Mouse (Mus musculus) left cerebral cortex, adult 8-10 months (tissue): ENCODE measurements around the gene Ube2o. TPM values are rescaled to one million over a fixed set of nuclear protein-coding genes. Genes with fewer than 3 reads are reported as not detected.
A peak's percentile ranks its signal among the peaks of the same experiment; 100 is the strongest.
"Not testable (repeated sequence)": the region's sequence is repeated elsewhere in the genome, so short reads cannot be mapped to it uniquely, and the experiment has no call there.

ENCODE experiments used
- DNase-seq, 2 experiments: peaks; one replicate each; pipeline ENCODE4 v3.0.0; 2022; ENCODE audit warnings: low spot score in 2 of 2
- total RNA-seq, 4 experiments: library from RNA; stranded (reverse); gene quantifications; 2 replicates each; pipeline ENCODE4 v1.2.4; 2022

Ube2o gene
- total RNA-seq, 4 experiments from 2014 or later, result 115 to 119 (median 117) TPM

DNA sequence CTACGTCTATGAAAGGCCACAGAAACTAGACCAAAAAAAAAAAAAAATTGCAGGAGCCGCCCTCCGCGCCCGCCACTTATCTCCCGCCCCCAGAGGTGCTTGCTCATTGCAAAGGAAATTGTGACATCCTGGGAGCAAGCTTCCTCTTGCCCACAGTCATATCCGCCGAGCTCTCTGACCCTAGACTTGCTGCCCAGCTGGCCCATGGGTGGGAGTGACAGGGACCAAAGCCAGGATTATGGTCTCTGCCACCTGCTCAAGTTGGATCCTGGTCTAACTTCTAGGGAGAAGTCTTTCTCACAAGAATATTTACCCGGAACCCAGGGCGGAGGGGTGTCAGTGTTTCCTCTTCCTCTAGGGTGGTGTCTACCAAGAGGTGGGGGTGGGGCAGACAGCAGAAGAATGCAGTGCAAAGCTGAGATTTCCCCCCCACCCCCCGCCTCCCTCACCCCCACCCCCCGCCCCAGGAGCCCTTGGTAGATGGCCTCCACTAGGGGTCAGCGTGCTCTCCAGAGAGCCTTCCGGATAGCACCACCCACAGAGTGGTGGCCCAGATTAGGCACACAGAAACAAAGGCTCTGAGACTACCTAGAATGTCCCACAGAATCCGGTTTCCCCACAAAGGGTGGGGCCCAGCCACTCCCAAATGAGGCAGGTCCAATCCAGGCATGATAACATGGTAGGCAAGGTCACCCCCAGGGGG is 34.6 kb upstream of the Ube2o start:
- no peak for DNase-seq

DNA sequence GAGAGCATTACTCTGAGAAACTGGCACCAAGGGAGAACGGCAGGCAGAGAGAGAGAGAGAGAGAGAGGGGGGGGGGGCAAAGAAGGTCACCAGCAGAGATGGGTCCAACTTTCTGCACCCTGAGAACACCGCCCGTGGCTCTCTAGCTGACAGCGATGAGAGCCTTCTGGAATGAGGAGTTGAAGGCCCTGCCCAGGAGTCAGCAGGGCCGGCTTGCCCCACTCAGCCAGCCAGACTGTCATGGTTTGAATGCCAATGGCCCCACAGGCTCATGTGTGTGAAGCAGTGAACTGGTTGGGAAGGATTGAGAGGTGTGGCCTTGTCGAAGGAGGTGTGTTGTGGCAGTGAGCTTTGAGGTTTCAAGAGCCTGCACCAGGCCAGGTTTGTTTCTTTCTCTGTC is 32.0 kb upstream of the Ube2o start:
- no peak for DNase-seq

DNA sequence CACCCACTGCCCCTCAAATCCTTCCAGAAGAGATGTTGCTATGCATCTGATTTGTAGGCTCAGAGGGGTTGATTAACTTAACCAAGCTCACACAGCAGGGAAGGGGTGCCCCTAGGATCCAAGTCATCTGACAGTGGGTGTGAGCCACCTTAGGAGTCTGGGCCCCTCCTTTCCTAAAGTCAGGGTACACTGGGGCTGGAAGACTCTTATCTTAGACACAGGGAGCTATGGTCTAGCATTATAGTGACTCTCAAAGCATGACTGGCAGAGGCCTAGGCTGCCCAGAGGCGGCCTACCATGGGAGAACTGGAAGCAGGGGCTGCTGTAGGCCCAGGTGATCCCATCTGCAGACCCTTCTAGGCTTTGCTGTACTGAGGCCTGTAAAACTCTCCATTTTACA is 31.3 kb upstream of the Ube2o start:
- no peak for DNase-seq

DNA sequence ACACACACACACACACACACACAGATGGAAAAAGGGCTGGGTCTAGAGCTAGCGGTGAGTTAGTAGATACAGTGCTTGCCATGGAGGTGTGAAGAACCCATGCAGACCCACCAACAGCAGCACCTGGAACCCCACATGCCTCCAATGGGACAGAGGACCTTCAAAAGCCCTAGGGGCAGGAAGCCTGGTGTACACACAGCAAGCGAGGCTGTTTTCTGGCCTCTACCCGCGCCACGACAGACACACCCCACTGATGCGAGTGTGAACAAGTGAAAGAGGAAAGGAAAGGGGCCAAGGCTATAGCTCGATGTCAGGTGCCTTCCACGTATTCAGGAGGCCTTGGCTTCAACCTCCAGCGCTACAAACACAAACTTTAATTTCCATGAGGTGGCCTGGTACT is 30.6 kb upstream of the Ube2o start:
- no peak for DNase-seq

DNA sequence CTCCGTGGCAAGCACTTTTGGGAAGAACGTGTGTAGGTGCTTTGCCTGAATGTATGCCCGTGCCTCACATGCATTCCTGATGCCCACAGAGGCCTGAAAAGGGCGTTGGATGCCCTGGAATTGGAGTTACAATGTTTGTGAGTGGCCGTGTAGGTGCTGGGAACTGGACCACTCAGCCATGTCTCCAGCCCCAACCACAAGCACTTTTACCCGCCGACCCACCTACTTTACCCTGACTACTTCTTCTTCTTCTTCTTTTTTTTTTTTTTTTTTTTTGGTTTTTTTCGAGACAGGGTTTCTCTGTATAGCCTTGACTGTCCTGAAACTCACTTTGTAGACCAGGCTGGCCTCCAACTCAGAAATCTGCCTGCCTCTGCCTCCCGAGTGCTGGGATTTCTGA is 29.9 kb upstream of the Ube2o start:
- not testable (repeated sequence) for DNase-seq

DNA sequence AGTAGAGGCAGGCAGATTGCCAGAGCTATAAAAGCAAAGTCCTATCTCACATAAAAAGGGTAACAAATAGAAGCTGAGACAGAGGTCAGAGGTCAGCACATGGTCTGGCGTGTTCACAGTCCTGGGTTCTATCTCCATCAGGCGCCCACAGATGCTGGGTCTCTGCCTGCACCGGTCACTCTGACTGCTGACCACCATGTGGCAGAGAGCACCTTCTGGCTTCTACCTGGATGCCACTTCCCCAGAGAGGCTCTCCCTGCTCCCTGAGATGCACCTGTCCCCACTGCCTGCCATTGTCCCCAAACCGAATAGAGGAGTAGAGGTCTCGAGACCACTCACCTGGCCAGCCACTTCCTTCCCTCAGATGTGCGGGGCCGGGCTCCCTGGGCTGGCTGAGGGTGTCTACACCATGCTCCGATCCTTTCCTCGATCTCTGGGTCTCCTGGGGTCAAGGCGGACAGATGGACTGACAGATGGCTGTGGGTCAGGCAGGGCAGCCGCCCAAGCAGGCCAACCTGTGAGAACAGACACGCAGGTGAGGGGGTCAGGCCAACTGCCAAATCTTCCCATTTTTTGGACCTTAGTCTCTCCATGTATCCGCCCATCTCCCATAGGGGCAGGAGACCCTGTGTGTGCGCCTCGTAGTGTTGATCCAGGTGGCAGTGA is 28.9 kb upstream of the Ube2o start:
- DNase-seq, result no peak

DNA sequence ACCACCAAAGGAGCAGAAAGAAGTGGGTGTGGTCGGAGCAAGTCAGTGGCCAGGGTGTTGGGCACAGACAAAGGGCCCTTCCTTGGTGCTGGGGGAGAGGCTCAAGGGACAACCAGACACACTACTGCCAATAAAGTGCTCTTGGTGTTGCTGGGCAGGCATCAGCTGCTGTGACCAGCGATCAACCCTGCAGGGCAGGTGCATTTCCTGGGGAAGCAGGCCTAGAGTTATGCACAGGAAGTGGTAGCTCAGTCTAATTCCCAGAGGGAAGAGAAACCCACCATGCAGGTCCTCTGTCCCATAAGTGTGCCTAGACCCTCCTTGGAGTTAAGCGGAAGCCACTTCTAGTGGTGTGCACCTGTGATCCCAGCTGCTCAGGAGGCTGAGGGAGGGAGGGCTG is 26.5 kb upstream of the Ube2o start:
- DNase-seq, result no peak

DNA sequence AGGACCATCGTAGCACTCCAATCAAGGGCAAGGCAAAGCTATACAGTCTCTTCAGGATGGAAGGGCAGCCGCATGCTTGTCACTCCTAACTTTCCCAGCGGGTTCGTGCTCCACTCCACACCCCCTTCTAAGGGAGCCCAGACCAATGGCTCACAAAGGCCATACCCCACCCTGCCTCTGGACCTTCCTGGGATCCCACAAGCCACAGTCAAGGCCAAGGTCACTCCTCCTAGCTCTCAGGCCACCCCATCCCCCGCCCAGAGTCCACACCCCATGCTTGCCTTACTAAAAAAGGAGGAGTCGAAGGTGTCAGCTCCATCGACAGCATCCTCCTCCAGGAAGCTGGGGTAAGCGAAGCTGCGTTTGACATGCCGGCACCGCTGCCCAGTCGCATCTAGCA is 22.9 kb upstream of the Ube2o start:
- DNase-seq, result no peak

DNA sequence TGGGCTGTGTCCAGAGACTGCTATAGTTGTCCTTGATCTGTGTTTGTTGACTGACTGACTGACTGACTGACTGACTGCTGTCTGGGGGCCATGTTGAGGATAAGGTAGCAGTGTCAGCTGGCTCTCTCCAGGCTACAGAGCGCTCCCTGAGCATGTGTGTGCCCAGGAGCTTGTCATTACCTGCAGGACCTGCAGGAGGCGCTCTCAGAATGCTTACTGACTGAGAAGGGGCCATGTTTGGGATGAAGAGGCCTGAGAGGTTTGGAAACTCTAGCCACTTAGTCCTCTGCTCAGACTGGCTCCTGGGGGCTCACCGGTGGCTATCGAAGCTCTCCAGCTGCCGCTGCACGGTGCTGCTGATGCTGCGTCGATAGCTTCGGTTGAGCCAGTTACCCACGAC is 22.1 kb upstream of the Ube2o start:
- no peak for DNase-seq

DNA sequence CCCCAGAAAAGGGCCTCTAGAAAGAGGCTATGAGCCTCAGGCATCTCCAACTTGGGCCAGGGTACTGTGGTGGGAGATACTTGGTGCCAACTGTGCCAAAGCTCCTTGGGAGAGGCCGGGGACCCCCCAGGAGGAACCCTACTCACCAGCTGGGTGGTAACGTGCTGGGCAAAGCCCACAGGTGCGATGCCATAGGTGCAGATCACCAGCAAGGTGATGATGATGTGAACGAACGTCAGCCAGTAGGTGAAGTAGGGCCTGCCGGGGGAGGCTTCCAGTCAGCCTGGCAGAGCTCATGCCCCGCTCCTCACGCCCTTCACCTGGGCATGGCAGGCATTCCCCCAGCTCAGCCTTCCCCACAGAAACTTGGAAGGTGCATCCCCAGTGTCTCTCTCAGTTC is 20.8 kb upstream of the Ube2o start:
- DNase-seq, result no peak

DNA sequence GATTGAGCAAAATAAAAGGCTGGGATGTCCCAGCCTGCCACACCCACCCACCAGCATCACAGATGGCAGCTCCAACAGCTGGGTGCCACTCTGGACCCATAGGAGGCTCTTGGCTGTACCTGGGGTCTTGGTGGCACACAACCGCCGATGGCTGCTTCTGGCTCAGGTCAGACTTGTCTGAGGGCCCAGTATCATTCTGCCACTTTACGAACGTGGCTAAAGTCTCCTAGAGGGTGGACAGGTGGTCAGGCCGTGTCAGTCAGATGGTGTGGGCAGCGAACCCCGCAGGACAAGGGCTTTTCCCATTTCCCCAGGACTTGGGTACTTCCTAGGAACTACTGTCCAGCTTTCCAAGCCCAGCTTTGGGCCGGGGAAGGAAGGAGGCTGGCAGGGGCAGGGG is 19.9 kb upstream of the Ube2o start:
- DNase-seq, result no peak

DNA sequence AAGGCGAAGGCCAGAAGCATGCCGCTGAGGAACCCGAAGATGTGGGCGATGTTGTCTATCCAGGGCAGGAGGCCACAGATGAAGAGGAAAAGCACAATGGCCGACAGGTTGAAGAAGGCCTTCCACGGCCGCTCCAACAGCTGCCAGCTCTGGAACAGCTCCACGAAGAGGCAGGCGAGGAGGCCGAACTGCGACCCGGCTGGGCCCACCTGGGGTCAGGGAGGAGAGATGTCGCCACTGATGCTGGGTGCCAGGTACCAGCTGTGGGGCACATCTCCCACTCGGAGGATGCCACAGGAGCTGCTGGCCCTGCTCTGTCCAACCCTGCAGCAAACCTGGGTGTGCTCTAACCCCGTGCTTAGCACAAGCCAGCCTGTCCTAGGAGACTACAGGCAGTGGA is 18.0 kb upstream of the Ube2o start:
- DNase-seq, result no peak

DNA sequence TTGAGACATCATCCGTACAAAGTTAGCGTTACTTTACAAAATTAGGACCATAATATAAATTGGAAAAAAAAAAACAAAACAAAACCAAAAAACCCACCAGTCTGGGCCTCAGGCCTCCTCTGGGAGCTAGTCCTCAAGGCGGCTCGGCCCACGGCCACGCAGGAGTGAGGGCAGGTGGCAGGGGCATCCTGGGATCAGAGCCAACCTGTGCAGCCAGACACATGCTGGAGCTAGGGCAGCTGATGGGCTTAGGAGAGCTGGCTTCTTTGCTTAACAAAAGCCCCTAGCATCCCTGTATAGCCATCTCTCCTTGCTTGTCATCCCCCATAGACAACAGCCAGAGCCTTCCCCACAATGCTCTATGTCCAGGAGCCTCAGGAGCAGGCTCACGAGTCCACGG is 16.9 kb upstream of the Ube2o start:
- no peak for DNase-seq

DNA sequence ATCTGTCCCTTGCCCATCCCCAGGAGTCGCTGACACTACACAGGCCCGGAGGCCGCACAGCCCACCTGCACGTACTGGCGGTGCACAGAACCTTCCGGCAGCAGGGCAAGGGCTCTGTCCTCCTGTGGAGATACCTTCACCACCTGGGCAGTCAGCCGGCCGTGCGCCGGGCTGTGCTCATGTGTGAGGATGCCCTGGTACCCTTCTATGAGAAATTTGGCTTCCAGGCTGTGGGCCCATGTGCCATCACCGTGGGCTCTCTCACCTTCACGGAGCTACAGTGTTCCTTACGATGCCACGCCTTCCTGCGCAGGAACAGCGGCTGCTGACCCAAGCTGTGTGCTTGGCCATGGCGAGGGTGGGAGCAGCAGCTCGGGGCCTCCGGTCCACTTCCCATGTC is 15.5 kb upstream of the Ube2o start:
- no peak for DNase-seq

DNA sequence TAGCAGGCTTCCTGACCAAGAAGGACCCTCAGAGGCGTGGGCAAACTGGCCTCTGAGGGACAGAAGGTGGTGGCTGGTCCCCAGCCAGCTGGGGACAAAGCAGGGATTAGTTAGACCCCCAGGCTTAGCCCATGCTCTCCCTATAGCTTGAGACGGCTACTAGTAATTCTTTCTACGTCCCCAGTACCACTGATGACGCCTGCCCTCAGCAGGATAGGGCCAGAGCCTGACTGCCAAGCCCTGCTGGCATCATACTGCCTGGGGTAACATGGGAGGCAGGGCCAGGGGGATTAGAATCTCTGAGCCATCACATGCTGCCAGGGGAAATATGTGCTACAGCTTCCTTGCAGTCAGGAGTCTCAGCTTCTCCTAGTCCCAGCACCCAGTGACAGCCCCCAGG is 12.1 kb upstream of the Ube2o start:
- no peak for DNase-seq

DNA sequence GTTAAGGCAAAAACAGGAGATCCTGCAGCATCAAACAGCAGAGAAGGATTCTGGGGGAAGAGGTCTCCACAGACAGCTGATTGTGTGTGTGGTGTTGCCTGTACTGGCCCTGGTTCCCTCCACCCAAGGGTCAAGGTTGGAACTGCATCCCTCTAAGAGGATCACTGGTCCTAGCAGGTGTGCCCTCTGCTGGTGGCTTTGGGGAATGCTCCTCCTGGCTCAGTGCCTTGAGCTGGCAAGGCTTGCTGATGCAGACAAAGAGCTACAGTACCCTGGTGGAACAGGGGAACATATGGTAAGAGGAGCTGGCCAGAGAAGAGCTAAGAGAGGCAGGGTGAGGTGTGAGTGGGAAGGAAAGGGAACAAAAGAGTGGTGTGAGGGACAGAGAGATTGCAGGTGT is 11.2 kb upstream of the Ube2o start:
- peak; percentile 85 to 98 for DNase-seq

DNA sequence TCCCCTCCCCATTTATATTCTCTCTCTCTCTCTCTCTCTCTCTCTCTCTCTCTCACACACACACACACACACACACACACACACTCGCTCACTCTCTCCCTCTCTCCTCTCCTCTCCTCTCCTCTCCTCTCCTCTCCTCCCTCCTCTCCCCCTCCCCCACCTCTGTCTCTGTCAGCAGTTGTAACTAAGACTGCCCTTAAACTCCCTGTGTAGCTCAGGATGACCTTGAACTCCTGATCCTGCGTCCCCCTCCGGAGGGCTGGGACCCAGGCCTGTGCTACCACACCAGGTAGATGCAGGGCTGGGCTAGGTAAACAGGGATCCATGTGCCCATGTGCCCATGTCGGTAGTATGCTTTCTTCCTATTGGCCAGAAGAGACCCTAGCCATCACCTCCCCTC is 10.4 kb upstream of the Ube2o start:
- DNase-seq, result no peak

DNA sequence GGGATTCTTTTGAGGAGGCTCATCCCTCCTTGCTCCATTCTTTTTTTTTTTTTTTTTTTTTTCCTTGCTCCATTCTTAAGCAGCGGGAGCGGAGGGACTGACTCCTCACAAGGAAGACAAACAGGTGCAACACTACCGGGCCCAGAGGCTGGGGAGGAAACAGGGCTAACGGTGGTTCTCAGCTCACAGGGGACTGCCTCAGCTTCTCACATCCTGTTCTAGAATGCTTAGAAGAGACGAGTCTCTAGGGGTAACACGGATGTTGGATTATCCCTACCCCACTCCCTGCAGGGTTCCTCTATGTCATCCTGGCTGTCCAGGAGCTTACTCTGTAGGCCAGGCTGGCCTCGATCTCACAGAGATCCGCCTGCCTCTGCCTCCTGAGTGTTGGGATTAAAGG is 8.3 kb upstream of the Ube2o start:
- no peak for DNase-seq

DNA sequence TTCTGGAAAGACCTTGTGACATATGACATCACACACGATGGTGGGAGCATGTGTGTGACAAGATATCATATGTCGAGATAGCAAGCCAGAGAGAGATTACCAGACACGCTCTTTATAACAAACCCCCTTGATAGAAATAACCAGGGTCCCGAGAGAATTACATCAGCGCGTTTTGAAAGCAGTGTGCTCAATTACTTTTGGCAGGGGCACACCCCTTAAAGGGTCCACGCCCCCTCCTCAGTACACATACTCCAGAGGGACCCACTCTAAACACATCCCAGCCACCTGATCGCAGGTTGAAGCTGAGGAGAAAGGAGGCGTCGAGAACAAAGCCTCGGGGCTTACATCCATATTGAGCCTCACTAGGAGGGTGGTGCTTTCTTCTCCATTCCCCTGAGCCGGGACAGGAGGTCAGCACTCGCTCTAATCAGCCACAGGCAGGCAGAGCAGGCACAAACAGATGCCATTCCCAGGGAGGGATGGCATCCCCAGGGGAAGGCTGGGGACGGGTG is 7.8 kb upstream of the Ube2o start:
- no peak for DNase-seq

DNA sequence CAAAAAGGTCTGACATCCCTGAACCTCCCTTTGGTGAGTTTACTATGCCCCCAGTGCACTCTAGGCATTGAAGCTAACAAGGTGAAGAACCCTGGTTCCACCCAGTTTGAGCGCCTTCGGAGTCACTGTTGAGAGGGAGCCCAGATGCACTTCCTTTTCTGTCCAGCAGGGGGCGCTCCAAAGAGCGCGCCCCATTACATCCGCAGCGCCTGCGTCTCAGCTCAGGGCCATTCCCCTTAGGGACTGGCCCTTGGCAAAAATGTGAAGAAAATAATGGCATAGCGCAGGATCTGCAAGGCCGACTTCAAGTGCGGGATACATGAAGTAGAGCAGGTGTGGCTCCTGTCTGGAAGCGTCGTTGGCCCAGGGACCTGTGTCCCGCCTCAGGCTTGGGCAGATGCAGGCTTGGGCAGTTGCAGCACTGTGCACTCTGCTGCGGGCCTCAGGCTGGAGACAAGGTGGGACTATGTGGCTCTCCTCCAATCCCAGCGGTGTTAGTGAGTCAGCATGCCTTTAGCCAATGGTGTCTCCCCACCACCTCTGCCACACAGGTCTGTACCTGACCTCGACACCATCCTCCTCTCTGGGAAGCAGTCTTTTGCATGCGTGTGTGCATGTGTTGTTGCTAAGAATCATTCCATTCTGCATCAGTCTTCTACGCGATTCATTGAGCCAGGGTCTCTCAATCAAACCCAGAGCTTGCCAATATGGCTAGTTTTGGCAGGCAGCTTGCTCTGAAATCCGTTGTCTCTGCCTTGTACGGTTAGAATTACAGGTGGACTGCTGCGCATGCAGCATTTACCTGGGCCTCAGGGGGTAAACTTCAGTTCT is 5.8 kb upstream of the Ube2o start:
- DNase-seq, result peak in 1 of 2 experiments; percentile 62

DNA sequence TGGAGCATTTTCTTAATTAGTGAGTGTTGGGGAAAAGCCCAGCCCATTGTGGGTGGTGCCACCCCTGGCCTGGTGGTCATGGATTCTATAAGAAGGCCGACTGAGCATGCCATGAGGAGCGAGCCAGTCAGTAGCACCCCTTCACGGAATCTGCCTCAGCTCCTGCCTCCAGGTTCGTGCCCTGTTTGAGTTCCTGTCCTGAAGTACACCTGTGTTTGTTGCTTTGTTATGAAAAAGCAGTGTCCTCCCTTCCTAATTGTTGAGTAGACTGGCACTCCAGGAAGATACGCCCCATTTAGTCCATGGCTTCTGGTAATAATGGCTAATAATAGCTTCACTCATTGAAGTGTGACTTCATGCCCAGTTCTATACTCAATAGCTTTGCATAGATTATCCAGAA is 5.1 kb upstream of the Ube2o start, which contains the start of gene Aanat:
Aanat (plus strand) TSS at position 123 of the 400 bp plus-strand sequence.
- no peak for DNase-seq

DNA sequence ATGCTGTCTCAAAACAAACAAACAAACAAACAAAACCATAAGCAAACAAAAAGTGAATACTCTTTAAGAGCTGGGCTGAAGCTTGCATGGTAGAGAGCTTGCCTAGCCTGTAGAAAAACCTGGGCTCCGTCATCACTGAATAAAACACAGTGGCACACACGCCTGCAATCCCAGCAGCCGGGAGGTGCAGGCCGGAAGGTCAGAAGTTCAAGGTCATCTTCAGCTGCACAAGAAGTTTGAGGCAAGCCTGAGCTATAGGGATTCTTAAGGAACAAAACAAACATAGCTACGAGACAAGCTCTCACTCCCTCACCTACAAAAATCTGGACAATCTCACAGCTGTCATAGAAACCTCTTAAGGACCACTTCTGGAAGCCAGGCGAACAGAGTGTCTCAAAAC is 4.4 kb upstream of the Ube2o start:
- no peak for DNase-seq
